Mouse (Mus musculus) mature B cell (primary cell): ENCODE data around the gene Bcl2l15.
"Not testable (repeated sequence)": the region's sequence is repeated elsewhere in the genome, so short reads cannot be mapped to it uniquely, and the experiment has no call there.

Experiments used
- in situ Hi-C: fragments of 300-500 bp; cut with MboI; formaldehyde crosslinking; loops from 2 replicates; pipeline ENCODE4 v1.14.3; 2019

Bcl2l15 gene

DNA sequence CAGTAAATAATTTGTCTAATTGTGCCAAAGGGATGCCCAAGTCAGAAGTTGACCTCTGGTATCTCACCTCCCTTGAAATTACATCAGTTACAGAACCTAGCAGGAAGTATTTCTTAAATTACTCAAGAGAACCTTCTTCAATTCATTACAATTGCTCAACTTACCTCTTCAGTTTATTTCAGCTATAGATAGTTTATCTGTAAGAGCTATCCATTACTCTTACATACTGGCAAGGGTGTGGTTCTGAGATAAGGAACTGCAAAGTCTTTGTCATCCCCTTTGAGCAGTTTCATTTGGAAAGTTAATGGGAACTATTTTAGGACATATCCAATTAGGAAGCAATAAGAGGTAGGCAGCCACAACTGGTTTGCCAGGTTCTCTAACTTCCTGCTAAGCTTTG is at the start of gene Bcl2l15:
Gene Bcl2l15, plus strand, starts transcription at position 176 of the 400 bp plus-strand sequence.
- in situ Hi-C loops: no loop called here

GRCm38 (mm10) chr3:103782844-103783609 is 49.4 kb upstream of the Bcl2l15 start:
- in situ Hi-C loops: no loop called here

DNA sequence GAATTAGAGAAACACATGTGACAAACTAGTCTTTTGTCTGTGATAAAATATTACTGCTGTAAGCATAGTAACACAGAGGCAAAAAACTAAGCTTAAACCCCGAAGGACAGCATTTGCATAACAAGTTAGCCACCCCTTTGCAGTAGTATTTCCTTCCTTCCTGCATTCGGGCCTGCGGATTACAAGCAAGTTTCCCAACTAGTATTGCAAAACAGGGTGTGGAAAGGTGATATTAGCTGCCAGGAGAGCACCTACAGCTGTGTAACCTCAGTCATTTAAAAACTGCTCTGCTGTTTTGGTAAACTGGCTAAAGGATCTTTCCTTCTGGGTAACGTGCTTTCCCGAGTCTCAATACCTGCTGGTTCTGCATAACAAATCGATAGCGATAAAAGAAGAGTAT is 45.2 kb upstream of the Bcl2l15 start:
- in situ Hi-C loops: no loop called here

DNA sequence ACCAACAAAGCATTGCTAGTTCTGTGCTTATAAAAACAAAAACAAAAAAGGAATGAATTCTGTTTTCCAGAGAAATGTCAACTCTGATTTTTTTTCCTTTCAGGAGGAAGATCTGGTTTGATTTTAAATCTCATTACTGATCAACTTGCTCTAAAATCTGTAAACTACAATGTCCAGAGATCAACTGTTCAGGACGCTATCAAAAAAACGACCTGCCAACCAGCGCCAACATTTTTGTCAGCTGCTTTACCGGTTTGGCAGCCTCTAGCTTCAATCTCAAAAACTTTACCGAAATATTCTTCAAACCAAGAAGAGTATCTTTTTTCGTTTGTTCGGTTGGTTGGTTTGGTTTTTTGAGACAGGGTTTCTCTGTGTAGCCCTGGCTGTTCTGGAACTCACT is 43.3 kb upstream of the Bcl2l15 start:
- in situ Hi-C loops: no loop called here

GRCm38 (mm10) chr3:103789891-103790345 is 42.5 kb upstream of the Bcl2l15 start:
- in situ Hi-C loops: no loop called here

- in situ Hi-C loops: no loop called here
These were observed 41.9 kb upstream of the Bcl2l15 start for GRCm38 (mm10) chr3:103790346-103791145.

GRCm38 (mm10) chr3:103791230-103792110 is 40.9 kb upstream of the Bcl2l15 start, which contains the start of gene Hipk1:
Gene Hipk1 (minus strand): TSS chr3:103791563.
- in situ Hi-C loops: no loop called here

GRCm38 (mm10) chr3:103792111-103792406 is 40.3 kb upstream of the Bcl2l15 start:
- in situ Hi-C loops: not testable (repeated sequence)

DNA sequence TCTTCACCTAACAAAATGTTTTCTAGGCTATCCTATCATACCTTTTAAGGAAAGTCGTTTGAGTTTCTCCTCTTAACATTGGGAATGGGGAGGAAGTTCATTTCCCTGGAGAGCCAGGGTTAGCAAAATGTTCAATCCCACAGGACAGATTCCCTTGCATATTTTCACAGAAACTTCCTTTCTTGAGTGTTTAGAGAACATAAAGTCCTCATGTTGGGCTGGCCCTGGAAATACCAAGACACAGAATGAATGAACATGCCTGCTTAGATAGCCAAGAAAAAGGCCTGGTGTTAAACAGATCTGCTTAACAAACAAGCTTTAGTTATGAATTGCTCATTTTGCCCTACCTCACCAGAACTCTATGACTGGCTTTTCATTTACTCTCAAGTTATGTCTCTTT is 39.8 kb upstream of the Bcl2l15 start:
- in situ Hi-C loops: no loop called here

GRCm38 (mm10) chr3:103796389-103796788 is 36.0 kb upstream of the Bcl2l15 start:
- in situ Hi-C loops: no loop called here

GRCm38 (mm10) chr3:103799507-103799906 is 32.9 kb upstream of the Bcl2l15 start:
- in situ Hi-C loops: no loop called here

DNA sequence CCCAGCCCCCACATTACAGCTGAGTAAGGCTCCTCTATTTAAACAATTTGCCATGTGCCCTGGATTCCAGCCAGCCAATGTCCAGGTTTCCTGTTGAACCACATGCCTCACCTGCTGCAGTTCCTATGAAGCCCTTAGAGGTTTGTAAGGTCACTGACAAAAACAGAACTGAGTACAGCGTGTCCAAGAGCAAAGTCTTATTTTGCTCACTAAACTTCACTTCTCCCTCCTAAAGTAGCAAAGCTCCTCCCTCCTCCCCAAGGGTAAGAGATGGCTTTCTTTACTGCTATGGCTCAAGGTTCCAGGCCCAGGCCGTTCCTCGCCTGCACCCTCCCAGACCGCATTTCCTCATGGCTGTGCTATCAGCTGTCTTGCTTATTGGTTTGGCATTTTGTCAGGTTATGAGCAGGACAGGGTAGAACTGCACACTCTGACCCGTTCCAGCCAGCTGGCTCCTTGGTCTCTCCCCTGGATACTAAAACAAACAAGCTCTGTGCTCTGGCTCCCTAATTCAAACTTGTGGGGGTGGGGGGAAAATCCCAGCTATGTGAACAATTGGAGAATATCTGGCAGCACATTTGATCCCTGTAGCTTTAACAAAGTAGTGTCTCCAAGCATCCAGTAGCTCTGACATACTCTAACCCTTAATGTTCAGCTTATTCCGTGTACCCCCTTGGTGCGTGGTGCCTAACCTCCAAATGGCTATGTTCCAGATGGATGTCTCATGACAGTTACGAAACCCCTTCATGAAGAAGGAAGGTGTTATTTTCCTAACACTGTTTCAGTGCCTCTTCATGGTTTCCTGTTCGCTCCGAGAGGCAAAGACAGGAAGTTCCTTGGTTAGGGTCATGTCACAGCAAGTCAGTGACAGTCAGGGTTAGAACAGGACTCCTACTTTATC is 30.5 kb upstream of the Bcl2l15 start:
- in situ Hi-C loops: no loop called here

- in situ Hi-C loops: no loop called here
These were observed 29.5 kb upstream of the Bcl2l15 start for GRCm38 (mm10) chr3:103802861-103803260.

DNA sequence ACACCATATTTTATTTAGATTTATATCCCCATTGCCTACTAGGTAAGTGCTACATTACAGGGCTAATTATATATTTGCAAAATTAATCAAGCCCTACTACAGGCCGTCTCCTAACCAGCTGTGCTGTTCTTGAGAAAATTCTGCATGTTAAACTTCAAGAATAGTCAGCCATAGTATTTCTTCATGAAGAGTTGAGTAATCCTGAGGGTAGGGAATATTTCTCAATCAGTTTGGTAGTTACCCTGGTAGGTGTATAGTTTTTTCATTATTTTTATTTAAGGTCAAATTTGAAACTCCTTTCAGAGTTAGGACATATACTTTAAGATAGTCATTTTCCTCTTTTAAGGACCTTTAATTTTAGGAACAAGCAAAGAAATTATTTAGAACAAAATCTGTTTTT is 26.7 kb upstream of the Bcl2l15 start:
- in situ Hi-C loops: no loop called here

DNA sequence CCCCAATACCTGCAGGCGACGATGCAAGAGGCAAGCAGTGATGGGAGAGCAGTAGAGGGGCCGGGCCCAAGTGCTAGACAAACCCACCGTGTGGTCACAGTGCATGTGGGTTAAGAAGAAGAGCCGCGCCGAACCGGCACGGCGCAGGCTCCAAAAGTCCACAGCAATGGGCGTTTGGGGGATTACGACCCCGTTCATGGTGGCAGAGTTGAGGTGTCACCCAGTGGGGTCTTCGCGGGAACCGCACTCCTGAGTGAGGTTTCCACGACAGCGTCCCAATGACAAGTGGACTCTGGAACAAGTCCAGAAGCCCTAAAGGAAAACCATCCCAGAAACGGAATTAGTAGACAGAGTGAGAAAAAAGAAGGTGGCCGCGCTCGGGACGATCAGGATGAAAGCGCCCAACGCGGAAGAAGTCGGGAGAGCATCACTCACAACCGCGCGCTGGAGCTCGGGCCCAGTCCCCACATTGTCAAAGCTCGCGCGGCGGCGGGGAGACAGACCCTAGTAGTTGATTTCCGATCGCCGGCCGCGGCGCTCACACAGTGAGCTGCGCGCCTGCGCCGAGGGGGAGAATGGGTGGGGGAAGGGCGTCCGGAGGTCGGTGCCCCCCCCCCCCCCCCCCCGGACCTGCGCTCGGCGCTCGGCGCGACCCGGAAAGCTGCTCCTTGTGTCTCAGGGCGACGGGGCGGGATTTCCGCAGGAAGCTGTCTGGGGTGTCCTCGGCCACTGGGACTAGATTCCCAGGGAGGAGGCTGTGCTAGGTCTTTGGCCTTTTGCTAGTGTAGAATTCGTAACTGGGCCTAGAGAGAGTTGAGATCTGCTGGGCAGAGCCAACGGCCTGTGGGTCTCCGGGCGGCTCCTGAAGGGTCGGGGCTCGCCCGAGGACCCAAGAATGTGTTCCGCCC is 23.3 kb upstream of the Bcl2l15 start, which contains the start of the genes Dclre1b, Ap4b1 and Gm43064:
Gene Dclre1b, minus strand, starts transcription at position 554 of the 908 bp plus-strand sequence.
Gene Ap4b1, plus strand, starts transcription at position 630 of the 908 bp plus-strand sequence.
Gene Gm43064, plus strand, starts transcription at position 683 of the 908 bp plus-strand sequence.
- in situ Hi-C loops: no loop called here

- in situ Hi-C loops: no loop called here
These were observed 22.6 kb upstream of the Bcl2l15 start for GRCm38 (mm10) chr3:103809799-103810150.

GRCm38 (mm10) chr3:103810967-103811366 is 21.4 kb upstream of the Bcl2l15 start:
- in situ Hi-C loops: no loop called here

DNA sequence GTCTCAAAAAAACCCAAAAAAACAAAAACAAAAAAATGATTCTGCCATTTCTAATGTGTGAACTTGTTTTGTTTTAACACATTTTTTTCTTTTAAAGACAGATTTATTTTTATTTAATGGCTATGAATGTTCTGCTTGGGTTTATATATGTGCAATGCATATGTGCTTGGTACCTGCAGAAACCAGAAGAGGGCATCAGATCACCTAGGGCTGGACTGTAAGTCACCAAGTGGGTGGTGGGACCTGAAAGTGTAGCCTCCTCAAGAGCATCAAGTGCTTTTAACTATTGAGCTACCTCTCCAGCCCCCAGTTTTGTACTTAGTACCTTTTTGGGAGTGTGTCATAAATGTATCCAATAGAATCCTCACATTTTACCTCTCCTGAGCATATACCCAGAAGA is 4.9 kb upstream of the Bcl2l15 start:
- in situ Hi-C loops: no loop called here

DNA sequence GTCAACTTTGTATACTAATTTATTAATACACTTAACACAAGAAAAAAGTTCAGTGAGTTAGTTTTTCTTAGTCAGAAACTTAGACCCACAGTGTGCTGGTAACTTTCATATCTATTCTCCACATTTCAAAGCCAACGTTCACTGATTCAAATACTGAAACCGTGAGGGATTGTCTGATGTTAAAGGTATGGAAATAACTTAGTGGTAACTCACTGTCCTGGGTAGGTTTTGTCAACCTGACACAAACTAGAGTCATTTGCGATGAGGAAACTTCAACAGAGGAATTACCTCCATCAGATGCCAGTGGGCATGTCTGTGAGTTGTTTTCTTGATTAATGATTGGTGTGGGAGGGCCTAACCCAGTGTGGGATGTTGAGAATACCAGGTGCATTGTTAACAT is 3.4 kb upstream of the Bcl2l15 start:
- in situ Hi-C loops: no loop called here

- in situ Hi-C loops: not testable (repeated sequence)
These were observed 1.7 kb upstream of the Bcl2l15 start for GRCm38 (mm10) chr3:103830681-103831080.
